Comparison of ENCODE assay signal across 8 mouse cellular contexts in genomic region chr8:87037620-87038380, GRCm38 (mm10).
DNase-seq lines count a peak whose midpoint lies in the region; ATAC-seq and TF ChIP-seq lines count a peak whose summit lies in the region.

No protein-coding gene starts in this region.

- WGBS in embryonic facial prominence, embryonic 11.5 days, result 3% methylated on average over 47 of the region's 48 CpGs
- WGBS in hindbrain, embryonic 14.5 days, result 3% methylated on average over 47 of the region's 48 CpGs
- 4% methylated on average over 48 of the region's 48 CpGs for WGBS in midbrain, embryonic 14.5 days

- no peaks in the 10 kb centered on the region for H3K9me3 ChIP-seq in embryonic facial prominence, embryonic 11.5 days (replicated peaks; ENCODE audit: control insufficient read depth, low read length)
- no peaks in the 10 kb centered on the region for H3K9me3 ChIP-seq in hindbrain, embryonic 14.5 days (ENCODE audit: control insufficient read depth, low read length)
- H3K9me3 ChIP-seq in midbrain, embryonic 14.5 days (ENCODE audit: control insufficient read depth, low read length), result no peaks in the 10 kb centered on the region

- 0 out of 2 replicates have a peak, but pooled peaks cover 2% of the 10 kb centered on the region for H3K27me3 ChIP-seq in embryonic facial prominence, embryonic 11.5 days (ENCODE audit: control insufficient read depth, insufficient read depth, low read length)
- no peaks in the 10 kb centered on the region for H3K27me3 ChIP-seq in hindbrain, embryonic 14.5 days (ENCODE audit: control insufficient read depth, insufficient read depth, low read length)
- no peaks in the 10 kb centered on the region for H3K27me3 ChIP-seq in midbrain, embryonic 14.5 days (ENCODE audit: control insufficient read depth, insufficient read depth, low read length)

- no peak for ATAC-seq in embryonic facial prominence, embryonic 11.5 days (replicated peaks; ENCODE audit: insufficient number of reproducible peaks, low FRiP score, low TSS enrichment, low read depth)
- no peak for ATAC-seq in hindbrain, embryonic 14.5 days (ENCODE audit: low FRiP score)
- no peak for ATAC-seq in midbrain, embryonic 14.5 days (ENCODE audit: low FRiP score, low TSS enrichment)

- peak overlapping the region; percentile 93 for H3K4me2 ChIP-seq in embryonic facial prominence, embryonic 11.5 days (ENCODE audit: low read depth, low read length)
- peak overlapping the region; percentile 89 for H3K4me2 ChIP-seq in hindbrain, embryonic 14.5 days (replicated peaks)
- H3K4me2 ChIP-seq in midbrain, embryonic 14.5 days (ENCODE audit: low read length), result peak overlapping the region; percentile 83

- H3K9ac ChIP-seq in embryonic facial prominence, embryonic 11.5 days (replicated peaks; ENCODE audit: low read length), result peak overlapping the region; percentile 60
- H3K9ac ChIP-seq in hindbrain, embryonic 14.5 days, result peak overlapping the region; percentile 64
- H3K9ac ChIP-seq in midbrain, embryonic 14.5 days (replicated peaks; ENCODE audit: low read length), result peak overlapping the region; percentile 58

- intact Hi-C loops in gastrocnemius, adult 2 months (cut with DNase I), result no loop called here

- peak overlapping the region; percentile 66 for H3K4me3 ChIP-seq in gastrocnemius, adult 2 months
- peak overlapping the region; percentile 38 for H3K4me3 ChIP-seq in embryonic facial prominence, embryonic 11.5 days (ENCODE audit: low read depth, low read length)
- peak overlapping the region; percentile 35 for H3K4me3 ChIP-seq in hindbrain, embryonic 14.5 days (replicated peaks; ENCODE audit: low read length)
- peak overlapping the region; percentile 35 for H3K4me3 ChIP-seq in midbrain, embryonic 14.5 days (replicated peaks; ENCODE audit: low read depth, low read length)

- DNase-seq in gastrocnemius, adult 2 months, result peak; percentile 22
- DNase-seq in gastrocnemius, postnatal 25 days, result no peak
- peak; percentile 35 for DNase-seq in R1 (ENCODE audit: low read depth, low spot score)
- peak; percentile 40 for DNase-seq in embryonic facial prominence, embryonic 11.5 days (ENCODE audit: low spot score)
- DNase-seq in hindbrain, embryonic 14.5 days (ENCODE audit: low spot score), result peak; percentile 32
- DNase-seq in midbrain, embryonic 14.5 days, result peak; percentile 60
- DNase-seq in layer of hippocampus, adult 9-11 months, result no peak
- DNase-seq in right cerebral cortex, adult 18-20 months, result no peak

- no peak for TF ChIP-seq CTCF in gastrocnemius, adult 2 months (IDR thresholded peaks at IDR 0.05)

- no peaks in the 10 kb centered on the region for H3K36me3 ChIP-seq in embryonic facial prominence, embryonic 11.5 days (replicated peaks; ENCODE audit: control insufficient read depth, insufficient read depth, low read depth, low read length)
- no peaks in the 10 kb centered on the region for H3K36me3 ChIP-seq in hindbrain, embryonic 14.5 days (replicated peaks; ENCODE audit: control insufficient read depth, insufficient read depth)
- no peaks in the 10 kb centered on the region for H3K36me3 ChIP-seq in midbrain, embryonic 14.5 days (ENCODE audit: control insufficient read depth, insufficient read depth, low read length)

- H3K27ac ChIP-seq in gastrocnemius, adult 2 months, result no peak overlapping the region
- no peak overlapping the region for H3K27ac ChIP-seq in embryonic facial prominence, embryonic 11.5 days (replicated peaks; ENCODE audit: low read depth, low read length)
- no peak overlapping the region for H3K27ac ChIP-seq in hindbrain, embryonic 14.5 days
- H3K27ac ChIP-seq in midbrain, embryonic 14.5 days (replicated peaks; ENCODE audit: low read depth, low read length), result 0 out of 2 replicates have a peak overlapping the region, but pooled peaks have one; percentile 0

- peaks cover 4% of the 10 kb centered on the region for H3K4me1 ChIP-seq in embryonic facial prominence, embryonic 11.5 days (ENCODE audit: control insufficient read depth, insufficient read depth, low read length)
- H3K4me1 ChIP-seq in hindbrain, embryonic 14.5 days (replicated peaks; ENCODE audit: control insufficient read depth, insufficient read depth, low read length), result peaks cover 16% of the 10 kb centered on the region
- peaks cover 8% of the 10 kb centered on the region; the same call in 1 of the 2 replicates for H3K4me1 ChIP-seq in midbrain, embryonic 14.5 days (ENCODE audit: control insufficient read depth, insufficient read depth, low read length)

Comparison
In these comparisons a context has a peak if more than half of its experiments do, and no peak if none do; other contexts are left out.
1. DNase-seq: peak in gastrocnemius, adult 2 months (single experiment), R1 (single experiment), embryonic facial prominence, embryonic 11.5 days (single experiment), hindbrain, embryonic 14.5 days (single experiment) and midbrain, embryonic 14.5 days (single experiment); none in gastrocnemius, postnatal 25 days (single experiment), layer of hippocampus, adult 9-11 months (single experiment) and right cerebral cortex, adult 18-20 months (single experiment).
2. Peak in every context shown above with its lines, with median percentiles within 50 percentile points of each other: H3K4me3 ChIP-seq, H3K4me2 ChIP-seq and H3K9ac ChIP-seq.